ENCODE assay signal across 27 mouse cellular contexts in genomic region chr14:21299743-21300142, GRCm38 (mm10).
DNase-seq lines count a peak whose midpoint lies in the region; ATAC-seq and TF ChIP-seq lines count a peak whose summit lies in the region.
"Had no signal": no experiment of that assay in that cellular context is flagged by ENCODE, and none has a peak within 500 bp of the region (broad histone marks: within the 10 kb centered on the region; RNA-seq: fewer than 3 reads in every experiment).

No protein-coding gene starts in this region.

- no peaks in the 10 kb centered on the region for H3K27me3 ChIP-seq in MEL (ENCODE audit: control insufficient read depth in 1 of 2, insufficient read depth in 2 of 2, low read length in 2 of 2)
- no peaks in the 10 kb centered on the region for H3K27me3 ChIP-seq in forebrain, embryonic 11.5 days (ENCODE audit: control insufficient read depth, insufficient read depth, low read length)
- H3K27me3 ChIP-seq: embryonic facial prominence, embryonic 15.5 days; forebrain, embryonic 15.5 days; hindbrain, embryonic 12.5 days; Patski had no signal

- no peak overlapping the region for H3K4me3 ChIP-seq in MEL (ENCODE audit: control insufficient read depth in 1 of 2, insufficient read depth in 1 of 2, low read depth in 2 of 2, low read length in 2 of 2)
- no peak overlapping the region for H3K4me3 ChIP-seq in forebrain, embryonic 11.5 days (ENCODE audit: low read depth, low read length)
- H3K4me3 ChIP-seq: embryonic facial prominence, embryonic 15.5 days; erythroblast, embryonic 14.5 days; forebrain, embryonic 10.5 days; forebrain, embryonic 15.5 days; heart, embryonic 10.5 days; hindbrain, embryonic 12.5 days had no signal

- no peak overlapping the region for H3K9ac ChIP-seq in MEL (ENCODE audit: control insufficient read depth, low read depth, low read length, poor library complexity, severe bottlenecking)
- H3K9ac ChIP-seq in forebrain, embryonic 11.5 days (ENCODE audit: low read length), result no peak overlapping the region
- H3K9ac ChIP-seq: embryonic facial prominence, embryonic 15.5 days; forebrain, embryonic 15.5 days; hindbrain, embryonic 12.5 days had no signal

- no peak overlapping the region for H3K27ac ChIP-seq in MEL (ENCODE audit: control insufficient read depth, low read depth, low read length)
- H3K27ac ChIP-seq in forebrain, embryonic 11.5 days (ENCODE audit: low read depth, low read length), result no peak overlapping the region
- H3K27ac ChIP-seq: embryonic facial prominence, embryonic 15.5 days; forebrain, embryonic 15.5 days; heart, embryonic 10.5 days; hindbrain, embryonic 12.5 days; hindbrain, postnatal 0 days had no signal

- DNase-seq in A20 (ENCODE audit: low read depth, low spot score) (peak; percentile 38), MEL (ENCODE audit: low read depth, low spot score) (peak; percentile 48), adipocyte (ENCODE audit: low spot score) (no peak)
- no peak for DNase-seq in urinary bladder, postnatal 25 days (ENCODE audit: low spot score)
- no peak for DNase-seq in forebrain, embryonic 11.5 days (ENCODE audit: low spot score)
- DNase-seq in kidney, adult 8-10 months, result no peak
- DNase-seq: adrenal gland, adult 2 months; adrenal gland, postnatal 25 days; cerebellum, adult 2 months; cerebellum, postnatal 10 days; embryo, embryonic 11 days; gastrocnemius, postnatal 36 days; heart, adult 18-20 months; heart, postnatal 10 days; heart, postnatal 4 days had no signal

- no peak for TF ChIP-seq CTCF in MEL (IDR thresholded peaks at IDR 0.05 in 2 of 3, conservative IDR thresholded peaks at IDR 0.05 in 1 of 3; ENCODE audit: control insufficient read depth in 1 of 3, insufficient read depth in 1 of 3, low read depth in 2 of 3, low read length in 3 of 3, poor library complexity in 1 of 3, severe bottlenecking in 1 of 3)

- no peaks in the 10 kb centered on the region; a peak in 2 of 4 replicates for H3K36me3 ChIP-seq in MEL (ENCODE audit: control insufficient read depth in 1 of 2, insufficient read depth in 2 of 2, low read length in 2 of 2)
- no peaks in the 10 kb centered on the region for H3K36me3 ChIP-seq in forebrain, embryonic 11.5 days (ENCODE audit: control insufficient read depth, insufficient read depth, low read length)
- H3K36me3 ChIP-seq: embryonic facial prominence, embryonic 15.5 days; forebrain, embryonic 15.5 days; hindbrain, embryonic 12.5 days had no signal

- peaks cover 0 to 3% of the 10 kb centered on the region in 2 experiments; a peak in 1 of 4 replicates for H3K4me1 ChIP-seq in MEL (ENCODE audit: control insufficient read depth in 1 of 2, insufficient read depth in 2 of 2, low read length in 2 of 2)
- H3K4me1 ChIP-seq in forebrain, embryonic 11.5 days (replicated peaks; ENCODE audit: control insufficient read depth, insufficient read depth, low read length), result no peaks in the 10 kb centered on the region
- H3K4me1 ChIP-seq: hindbrain, embryonic 12.5 days had no signal

- TF ChIP-seq EP300 in MEL (IDR thresholded peaks at IDR 0.05; ENCODE audit: low read depth in 1 of 2, low read length in 2 of 2), result peak in 1 of 2 experiments; percentile 41; a peak in 1 of 4 replicates

- no peak overlapping the region for H3K4me2 ChIP-seq in forebrain, embryonic 11.5 days (ENCODE audit: low read depth, low read length, severe bottlenecking)
- H3K4me2 ChIP-seq: embryonic facial prominence, embryonic 15.5 days; forebrain, embryonic 15.5 days; hindbrain, embryonic 12.5 days had no signal

- no peaks in the 10 kb centered on the region for H3K79me2 ChIP-seq in MEL (ENCODE audit: control insufficient read depth, insufficient read depth, low read length, poor library complexity)

- WGBS in forebrain, embryonic 11.5 days, result 86% methylated on average over 4 of the region's 4 CpGs

- TF ChIP-seq RAD21 in MEL (IDR thresholded peaks at IDR 0.05; ENCODE audit: low read depth, low read length), result no peak

- TF ChIP-seq POLR2A in MEL (IDR thresholded peaks at IDR 0.05; ENCODE audit: control insufficient read depth in 1 of 2, insufficient read depth in 1 of 2, low read depth in 1 of 2, low read length in 2 of 2, poor library complexity in 1 of 2), result no peak

- no peaks in the 10 kb centered on the region for H3K9me3 ChIP-seq in MEL (replicated peaks; ENCODE audit: insufficient read depth, low read length)
- H3K9me3 ChIP-seq in forebrain, embryonic 11.5 days (ENCODE audit: control insufficient read depth, low read length), result no peaks in the 10 kb centered on the region
- H3K9me3 ChIP-seq: embryonic facial prominence, embryonic 15.5 days; forebrain, embryonic 10.5 days; forebrain, embryonic 15.5 days; G1E; heart, embryonic 10.5 days; hindbrain, embryonic 12.5 days had no signal

- ATAC-seq in granulocyte monocyte progenitor cell, adult 5-6 weeks (replicated peaks; ENCODE audit: poor library complexity, severe bottlenecking), result peak; percentile 85
- peak; percentile 74 for ATAC-seq in megakaryocyte, adult 5-6 weeks (ENCODE audit: poor library complexity, severe bottlenecking)
- no peak for ATAC-seq in forebrain, embryonic 11.5 days (replicated peaks; ENCODE audit: low FRiP score)
- ATAC-seq: activated CD4-positive, CD25-positive, alpha-beta regulatory T cell, adult 4 months; forebrain, embryonic 15.5 days; hindbrain, postnatal 0 days; Patski had no signal

TF ChIP-seq in MEL, 35 proteins besides CTCF, POLR2A, EP300 and RAD21:
- TF ChIP-seq USF1 (IDR thresholded peaks at IDR 0.05; ENCODE audit: low read depth, low read length) (no peak), MYB (IDR thresholded peaks at IDR 0.05; ENCODE audit: low read depth, low read length) (no peak), BHLHE40 (IDR thresholded peaks at IDR 0.05; ENCODE audit: borderline replicate concordance, low read depth, low read length) (no peak), CHD1 (IDR thresholded peaks at IDR 0.05; ENCODE audit: low read depth, low read length) (no peak), USF2 (IDR thresholded peaks at IDR 0.05; ENCODE audit: borderline replicate concordance in 1 of 2, insufficient read depth in 1 of 2, low read depth in 1 of 2, low read length in 2 of 2) (no peak), TBP (IDR thresholded peaks at IDR 0.05; ENCODE audit: low read depth, low read length) (no peak), POLR2AphosphoS2 (IDR thresholded peaks at IDR 0.05; ENCODE audit: low read length) (no peak), ZMIZ1 (IDR thresholded peaks at IDR 0.05; ENCODE audit: low read depth, low read length) (no peak), E2F4 (IDR thresholded peaks at IDR 0.05; ENCODE audit: borderline replicate concordance, low read depth, low read length) (no peak), ETS1 (IDR thresholded peaks at IDR 0.05; ENCODE audit: low read depth, low read length) (no peak), MXI1 (IDR thresholded peaks at IDR 0.05; ENCODE audit: low read depth, low read length) (no peak), ELF1 (IDR thresholded peaks at IDR 0.05; ENCODE audit: low read depth, low read length) (no peak)

Comparison
In these comparisons a context has a peak if more than half of its experiments do, and no peak if none do; other contexts are left out.
1. DNase-seq: peak in A20 (single experiment) and MEL (single experiment); none in urinary bladder, postnatal 25 days (single experiment), adipocyte (single experiment), forebrain, embryonic 11.5 days (single experiment) and kidney, adult 8-10 months (0 of 2).